Mouse (Mus musculus) adrenal gland, postnatal 36 days (tissue): ENCODE measurements around the gene Olfr1113. TPM values are rescaled to one million over a fixed set of nuclear protein-coding genes. Genes with fewer than 3 reads are reported as not detected.
"Not testable (repeated sequence)": the region's sequence is repeated elsewhere in the genome, so short reads cannot be mapped to it uniquely, and the experiment has no call there.

ENCODE experiments used
- DNase-seq, 2 experiments: peaks; one replicate each; pipeline ENCODE4 v3.0.0; 2021; ENCODE audit warnings: mixed read lengths in 1 of 2
- long read RNA-seq, 2 experiments: library from polyadenylated mRNA; stranded (forward); transcript quantifications; one replicate each; pipeline ENCODE4 v2.0.0; 2021; ENCODE audit warnings: borderline sequencing depth in 2 of 2
- microRNA-seq: library from miRNA; unstranded; fragments of <30 nt; microRNA quantifications from one replicate; pipeline ENCODE4 v1.2.0, GENCODE M21; 2021
- total RNA-seq, 2 experiments: library from RNA; stranded (reverse); gene quantifications; 2 replicates each; pipeline ENCODE4 v1.2.3; 2021

The Olfr1113 gene
- not detected for total RNA-seq
- long read RNA-seq, experiment 1 = 0 reads
- long read RNA-seq, experiment 2 = 0 reads

GRCm38 (mm10) chr2:87208670-87209069, at the start of gene Olfr1113:
TSS of gene Olfr1113 (plus strand) at chr2:87208970.
- DNase-seq = no peak

DNA sequence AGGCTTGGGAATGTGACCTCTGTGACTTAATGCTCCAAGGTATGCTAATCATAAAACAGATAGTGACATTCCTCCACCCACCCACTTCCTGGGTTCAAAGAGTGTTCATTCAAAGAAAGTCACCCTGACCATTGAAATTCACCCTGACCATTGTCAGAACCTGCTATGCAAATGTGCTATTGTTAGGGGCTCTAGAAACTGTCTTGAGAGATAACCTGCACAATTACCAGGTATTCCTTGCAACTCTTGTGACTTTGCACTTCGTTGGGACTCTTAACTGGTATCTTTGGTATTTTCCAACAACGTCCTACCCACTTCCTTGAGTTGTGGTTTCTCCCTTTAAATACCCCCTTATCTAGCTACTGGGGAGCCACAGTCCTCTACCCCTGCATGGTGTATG, 41.0 kb upstream of the Olfr1113 start:
- DNase-seq = not testable (repeated sequence)

GRCm38 (mm10) chr2:87187498-87187897, 21.3 kb upstream of the Olfr1113 start, which contains the start of gene Olfr1112:
TSS of gene Olfr1112 (plus strand) at chr2:87187798.
- no peak for DNase-seq

DNA sequence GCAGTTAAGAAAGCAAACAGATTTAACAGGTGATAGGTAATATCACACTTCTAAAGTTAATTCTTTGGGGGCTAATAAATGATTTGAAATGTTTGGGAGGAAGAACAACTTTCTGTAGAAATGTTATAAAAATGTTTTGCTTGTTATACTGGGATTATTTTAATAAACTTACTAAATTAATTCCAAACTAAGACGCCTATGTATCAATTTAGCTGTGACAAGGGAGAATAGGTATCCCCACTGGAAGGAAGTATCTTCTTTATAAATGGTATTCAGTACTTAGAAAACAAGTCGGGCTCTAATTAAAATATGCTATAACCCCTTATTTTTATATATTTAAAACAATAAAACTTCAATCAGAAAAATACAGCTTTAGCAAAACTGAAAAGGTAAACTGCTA, 38.9 kb downstream of the Olfr1113 start, which contains the start of gene Olfr1115:
Gene Olfr1115 (plus strand): TSS at position 301 of the 400 bp plus-strand sequence.
- DNase-seq = no peak

Small RNAs within 50 kb of the gene (microRNA-seq; reads per million reads assigned to microRNA genes)
- gene Gm27438 = not detected

Other genes starting within 250 kb of the Olfr1113 start
- gene Olfr1099, start 248.3 kb upstream of the Olfr1113 start, total RNA-seq = not detected
- gene Olfr1100, start 229.0 kb upstream of the Olfr1113 start, total RNA-seq = not detected
- not detected for gene Olfr1101, start 217.7 kb upstream of the Olfr1113 start, total RNA-seq
- gene Olfr1102, start 210.6 kb upstream of the Olfr1113 start, total RNA-seq = not detected
- gene Olfr1104, start 181.9 kb upstream of the Olfr1113 start, total RNA-seq = not detected
- not detected for gene Olfr1105, start 172.4 kb upstream of the Olfr1113 start, total RNA-seq
- gene Olfr1106, start 156.7 kb upstream of the Olfr1113 start, total RNA-seq = not detected
- not detected for gene Olfr1107, start 133.2 kb upstream of the Olfr1113 start, total RNA-seq
- gene Olfr1109, start 113.0 kb upstream of the Olfr1113 start, total RNA-seq = not detected
- not detected for gene Olfr259, start 94.4 kb upstream of the Olfr1113 start, total RNA-seq
- not detected for gene Olfr1110, start 68.7 kb upstream of the Olfr1113 start, total RNA-seq
- gene Olfr1111, start 56.3 kb upstream of the Olfr1113 start, total RNA-seq = not detected
- gene Olfr1112, start 21.2 kb upstream of the Olfr1113 start, total RNA-seq = not detected
- gene Olfr1115, start 39.0 kb downstream of the Olfr1113 start, total RNA-seq = not detected
- gene Olfr1116, start 58.6 kb downstream of the Olfr1113 start, total RNA-seq = not detected
- not detected for gene Olfr1118, start 98.6 kb downstream of the Olfr1113 start, total RNA-seq
- gene Olfr1120, start 145.8 kb downstream of the Olfr1113 start, total RNA-seq = not detected
- not detected for gene Olfr1121, start 160.9 kb downstream of the Olfr1113 start, total RNA-seq
- gene Olfr1122, start 176.9 kb downstream of the Olfr1113 start, total RNA-seq = under 1 TPM in 1 of 2 experiments, not detected in 1; 0.07 TPM
- not detected for gene Olfr1123, start 207.7 kb downstream of the Olfr1113 start, total RNA-seq
- gene Olfr1124, start 221.3 kb downstream of the Olfr1113 start, total RNA-seq = not detected
- not detected for gene Olfr1126, start 245.0 kb downstream of the Olfr1113 start, total RNA-seq